Mouse (Mus musculus) spleen, adult 2 months (tissue): ENCODE data around the gene Slc6a19. TPM values are rescaled to one million over a fixed set of nuclear protein-coding genes. Genes with fewer than 3 reads are reported as not detected.

Experiments
- DNase-seq, 2 experiments: peaks; one replicate each; pipeline versions ENCODE4 v3.0.0 to v3.0.0-alpha.2; 2012 to 2021; ENCODE audit warnings: low spot score in 2 of 2, low read depth in 1 of 2
- H3K27ac ChIP-seq: fragments of 200-500 bp; 2 replicates; pipeline ENCODE4 v1.5.1; 2012; ENCODE audit warnings: low read length, inconsistent platforms; ENCODE audit not compliant: insufficient read depth
- H3K27me3 ChIP-seq: fragments of 200-500 bp; 2 replicates; pipeline ENCODE4 v1.6.1; 2012; ENCODE audit warnings: mild to moderate bottlenecking, moderate library complexity, low read length, inconsistent platforms; ENCODE audit not compliant: control insufficient read depth, insufficient read depth
- H3K36me3 ChIP-seq: fragments of 200-500 bp; 2 replicates; pipeline ENCODE4 v1.6.1; 2012; ENCODE audit warnings: mild to moderate bottlenecking, low read length, inconsistent platforms; ENCODE audit not compliant: control insufficient read depth, insufficient read depth
- H3K4me1 ChIP-seq: fragments of 200-500 bp; 2 replicates; pipeline ENCODE4 v1.6.1; 2011; ENCODE audit warnings: inconsistent platforms; ENCODE audit not compliant: control insufficient read depth, insufficient read depth, insufficient read length
- H3K4me3 ChIP-seq: fragments of 200-500 bp; 2 replicates; pipeline ENCODE4 v1.5.1; 2011; ENCODE audit warnings: mild to moderate bottlenecking, inconsistent platforms; ENCODE audit not compliant: insufficient read depth, insufficient read length; ENCODE audit errors: extremely low read depth
- CTCF ChIP-seq: fragments of 200-500 bp; IDR thresholded peaks from 2 replicates; pipeline ENCODE4 v1.5.1; 2011; ENCODE audit warnings: mild to moderate bottlenecking, inconsistent platforms; ENCODE audit not compliant: insufficient read depth, insufficient read length, insufficient replicate concordance; ENCODE audit errors: extremely low read depth
- POLR2A ChIP-seq: fragments of 200-500 bp; IDR thresholded peaks from 2 replicates; pipeline ENCODE4 v1.6.1; 2011; ENCODE audit warnings: low read depth, low read length, inconsistent platforms
- WGBS: fragments of 180-500 bp; shearing (Covaris S2); methylation state at CpG from one replicate; pipeline ENCODE4 v1.1.7; 2018; 5-methylcytosine and 5-hydroxymethylcytosine counted together
- polyA plus RNA-seq: library from polyadenylated mRNA; depleted of rRNA; stranded (reverse); fragments of >200 nt; gene quantifications from 2 replicates; pipeline ENCODE4 v1.2.3, GENCODE M21; 2012; rRNA removed

Slc6a19 gene
- polyA plus RNA-seq, 1 experiment = 0.44 TPM

DNA sequence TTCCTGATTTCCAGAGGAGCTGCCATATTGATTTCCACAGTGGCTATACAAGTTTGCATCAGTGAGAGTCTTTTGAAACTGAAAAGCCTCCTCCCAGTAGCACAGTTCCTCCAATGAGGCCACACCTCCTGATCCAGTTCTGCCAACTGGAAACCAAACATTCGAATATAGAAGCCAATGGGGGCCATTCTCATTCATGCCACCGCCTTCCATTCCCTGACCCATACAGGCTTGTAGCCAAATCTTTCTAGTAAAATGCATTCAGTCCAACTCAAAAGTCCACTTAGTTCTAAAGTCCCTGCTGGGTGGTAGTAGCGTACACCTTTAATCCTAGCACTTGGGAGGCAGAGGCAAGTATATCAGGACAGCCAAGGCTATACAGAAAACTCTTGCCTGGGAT, 51.4 kb downstream of the Slc6a19 start:
- Histone ChIP-seq H3K27ac (no peak overlapping the region), H3K4me1 (no peaks in the 10 kb centered on the region), H3K27me3 (no peaks in the 10 kb centered on the region), H3K4me3 (no peak overlapping the region), H3K36me3 (no peaks in the 10 kb centered on the region)
- WGBS = 81% methylated on average over 3 of the region's 3 CpGs
- DNase-seq = no peak
- TF ChIP-seq POLR2A (no peak), CTCF (no peak)

DNA sequence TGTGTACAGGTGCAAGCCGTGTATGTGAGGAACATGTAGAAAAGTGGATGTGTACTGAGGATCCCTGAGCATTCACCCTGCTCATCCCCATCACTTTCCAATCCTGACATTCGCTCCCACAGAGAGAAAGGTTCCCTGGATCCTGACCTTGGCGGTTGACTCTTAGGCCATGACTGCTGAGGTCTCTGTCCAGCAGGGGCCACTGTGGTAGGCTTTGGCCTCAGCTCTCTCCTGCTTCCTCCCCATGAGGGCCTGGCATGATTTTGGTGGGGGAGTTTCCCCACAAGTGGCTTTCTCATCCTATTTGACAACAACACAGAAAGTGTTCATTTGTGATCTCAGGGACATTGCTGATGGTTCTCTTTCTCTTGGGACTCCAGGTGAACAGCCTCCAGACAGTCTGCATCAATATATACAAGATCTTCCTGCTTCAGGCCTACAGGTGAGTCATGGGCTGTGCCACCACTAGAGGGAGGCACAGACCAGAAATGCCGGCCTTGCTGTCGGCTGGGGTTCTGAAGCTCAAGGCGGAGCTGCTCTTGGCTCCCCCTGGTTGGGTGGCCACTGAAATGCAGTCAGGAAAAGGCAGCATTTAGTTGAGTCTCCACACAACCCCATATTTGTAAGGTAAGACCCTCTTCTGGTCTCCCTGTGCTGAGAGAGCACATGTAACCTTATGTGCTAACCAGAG, 58.1 kb downstream of the Slc6a19 start:
- DNase-seq = peak; percentile 46 to 47
- Histone ChIP-seq H3K27ac (no peak overlapping the region), H3K27me3 (no peaks in the 10 kb centered on the region), H3K36me3 (no peaks in the 10 kb centered on the region), H3K4me3 (no peak overlapping the region), H3K4me1 (no peaks in the 10 kb centered on the region)
- no peak for TF ChIP-seq POLR2A
- TF ChIP-seq CTCF = peak; percentile 84; the same call in 1 of the 2 replicates
- 49% methylated on average over 6 of the region's 6 CpGs for WGBS

DNA sequence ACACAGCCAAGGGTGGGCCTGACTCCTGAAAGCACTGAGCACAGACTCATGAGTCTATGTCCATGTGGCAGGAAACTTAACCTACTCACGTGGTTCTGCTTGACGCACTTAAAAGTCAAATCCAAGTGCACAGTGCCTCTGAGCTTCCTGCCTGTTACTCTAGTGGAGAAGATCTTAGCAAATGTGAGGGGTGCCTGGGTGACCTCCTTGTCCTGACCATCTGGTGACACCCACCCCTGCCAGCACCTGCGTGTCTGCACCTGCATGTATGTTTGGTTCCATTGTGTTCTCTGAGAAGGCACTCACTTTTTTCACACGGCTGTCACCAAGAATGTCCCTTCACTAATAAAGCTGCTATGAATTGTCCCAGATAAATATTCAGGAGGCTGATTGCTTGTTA, 63.4 kb downstream of the Slc6a19 start:
- H3K36me3 ChIP-seq = no peaks in the 10 kb centered on the region
- TF ChIP-seq POLR2A = no peak
- TF ChIP-seq CTCF = no peak
- H3K27me3 ChIP-seq = no peaks in the 10 kb centered on the region
- no peak for DNase-seq
- H3K4me3 ChIP-seq = no peak overlapping the region
- H3K4me1 ChIP-seq = no peaks in the 10 kb centered on the region
- no peak overlapping the region for H3K27ac ChIP-seq
- 60% methylated on average over 4 of the region's 4 CpGs for WGBS

DNA sequence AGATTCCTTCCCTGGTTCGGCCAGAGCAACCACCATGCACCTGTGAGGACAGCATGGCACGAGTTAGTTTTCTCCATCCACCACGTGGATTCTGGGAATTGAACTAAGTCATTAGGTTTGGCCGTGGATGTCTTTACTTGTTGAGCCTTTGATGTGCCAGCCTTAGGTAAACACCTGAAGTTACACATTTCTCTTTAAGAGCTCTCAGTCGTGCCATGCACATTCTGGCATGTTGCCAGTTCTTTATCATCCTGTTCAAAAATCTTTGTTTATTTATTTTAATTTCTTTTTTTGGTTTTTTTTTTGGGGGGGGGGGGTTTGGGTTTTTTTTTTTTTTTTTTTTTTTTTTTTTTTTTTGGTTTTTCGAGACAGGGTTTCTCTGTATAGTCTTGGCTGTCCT, 66.8 kb downstream of the Slc6a19 start:
- TF ChIP-seq CTCF (no peak), POLR2A (no peak)
- Histone ChIP-seq H3K36me3 (no peaks in the 10 kb centered on the region), H3K27me3 (no peaks in the 10 kb centered on the region), H3K27ac (no peak overlapping the region), H3K4me3 (no peak overlapping the region), H3K4me1 (no peaks in the 10 kb centered on the region)
- no peak for DNase-seq
- 86% methylated on average over 5 of the region's 6 CpGs for WGBS

DNA sequence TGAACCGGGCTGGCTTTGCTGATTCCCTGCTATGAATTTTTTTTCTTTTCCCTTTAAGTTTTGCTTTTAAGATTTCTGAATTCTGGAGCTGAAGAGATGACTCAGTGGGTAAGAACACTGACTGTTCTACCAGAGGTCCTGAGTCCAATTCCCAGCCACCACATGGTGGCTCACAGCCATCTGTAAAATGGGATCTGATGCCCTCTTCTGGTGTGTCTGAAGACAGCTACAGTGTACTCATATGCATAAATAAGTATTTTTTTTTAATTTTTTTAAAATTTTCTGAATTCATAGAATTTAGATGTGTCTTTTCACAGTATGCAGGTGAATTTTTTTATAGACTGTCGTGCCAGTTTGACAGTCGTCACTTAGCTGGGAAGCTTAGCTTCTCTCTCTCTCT, 72.8 kb downstream of the Slc6a19 start:
- 95% methylated on average over 3 of the region's 3 CpGs for WGBS
- H3K27ac ChIP-seq = no peak overlapping the region
- no peak for DNase-seq
- H3K36me3 ChIP-seq = no peaks in the 10 kb centered on the region
- no peaks in the 10 kb centered on the region for H3K27me3 ChIP-seq
- H3K4me3 ChIP-seq = no peak overlapping the region
- TF ChIP-seq POLR2A (no peak), CTCF (no peak)
- H3K4me1 ChIP-seq = peaks cover 7% of the 10 kb centered on the region; the same call in 1 of the 2 replicates

Other genes starting within 250 kb of the Slc6a19 start
- 64.9 and 81.3 TPM in 2 replicates for gene Lpcat1, start 237.7 kb downstream of the Slc6a19 start, polyA plus RNA-seq
- 0.49 and 0.56 TPM in 2 replicates for gene Slc6a3, start 168.1 kb downstream of the Slc6a19 start, polyA plus RNA-seq
- 107 and 112 TPM in 2 replicates for gene Clptm1l, start 100.9 kb downstream of the Slc6a19 start, polyA plus RNA-seq
- 3.4 and 3.9 TPM in 2 replicates for gene Tert, start 78.0 kb downstream of the Slc6a19 start, polyA plus RNA-seq
- gene Slc6a18, start 26.8 kb downstream of the Slc6a19 start, polyA plus RNA-seq = 0.42 TPM in 1 of 2 replicates, not detected in the other
- gene Slc12a7, start 28.2 kb upstream of the Slc6a19 start, polyA plus RNA-seq = 56.2 and 60.2 TPM in 2 replicates
- gene Nkd2, start 142.8 kb upstream of the Slc6a19 start, polyA plus RNA-seq = 2.2 and 3.7 TPM in 2 replicates
- 0.49 and 0.62 TPM in 2 replicates for gene Trip13, start 232.9 kb upstream of the Slc6a19 start, polyA plus RNA-seq
- 26.6 and 27.8 TPM in 2 replicates for gene Brd9, start 232.9 kb upstream of the Slc6a19 start, polyA plus RNA-seq